Mouse (Mus musculus): Measurements from ENCODE around the gene Tmem69.

Tmem69 gene

GRCm38 (mm10) chr4:116555413-116556300 is at the start of gene Tmem69:
Gene Tmem69, minus strand, starts transcription at chr4:116555936.
- peak; percentile 46 to 70 for DNase-seq (ENCODE audit: low read depth in 1 of 2, low spot score in 2 of 2)

GRCm38 (mm10) chr4:116596978-116597881 is 41.5 kb upstream of the Tmem69 start:
- DNase-seq (ENCODE audit: low read depth in 1 of 2, low spot score in 2 of 2), result peak; percentile 53 to 68

- DNase-seq (ENCODE audit: low read depth in 1 of 2, low spot score in 2 of 2), result no peak
These were observed 40.6 kb upstream of the Tmem69 start, which contains the start of gene Ccdc17 for GRCm38 (mm10) chr4:116596379-116596778. Gene Ccdc17, plus strand, starts transcription at chr4:116596654.

GRCm38 (mm10) chr4:116595793-116596192 is 40.1 kb upstream of the Tmem69 start:
- DNase-seq (ENCODE audit: low read depth in 1 of 2, low spot score in 2 of 2), result no peak

GRCm38 (mm10) chr4:116558151-116558882 is 2.6 kb upstream of the Tmem69 start:
- no peak for DNase-seq (ENCODE audit: low read depth in 1 of 2, low spot score in 2 of 2)

GRCm38 (mm10) chr4:116557306-116558121 is 1.8 kb upstream of the Tmem69 start, which contains the start of gene Gpbp1l1:
Gene Gpbp1l1, plus strand, starts transcription at chr4:116557658.
- peak; percentile 96 to 98 for DNase-seq (ENCODE audit: low read depth in 1 of 2, low spot score in 2 of 2)

- DNase-seq (ENCODE audit: low read depth in 1 of 2, low spot score in 2 of 2), result peak; percentile 85 to 92
These were observed 997 bp upstream of the Tmem69 start for GRCm38 (mm10) chr4:116556561-116557305.

- DNase-seq (ENCODE audit: low read depth in 1 of 2, low spot score in 2 of 2), result no peak
These were observed 2.7 kb downstream of the Tmem69 start for GRCm38 (mm10) chr4:116553035-116553434.

- no peak for DNase-seq (ENCODE audit: low read depth in 1 of 2, low spot score in 2 of 2)
These were observed 5.3 kb downstream of the Tmem69 start for GRCm38 (mm10) chr4:116550432-116550831.

GRCm38 (mm10) chr4:116537737-116538136 is 18.0 kb downstream of the Tmem69 start:
- DNase-seq (ENCODE audit: low read depth in 1 of 2, low spot score in 2 of 2), result no peak

- DNase-seq (ENCODE audit: low read depth in 1 of 2, low spot score in 2 of 2), result no peak
These were observed 19.4 kb downstream of the Tmem69 start for GRCm38 (mm10) chr4:116536351-116536750.

GRCm38 (mm10) chr4:116531109-116531508 is 24.6 kb downstream of the Tmem69 start:
- no peak for DNase-seq (ENCODE audit: low read depth in 1 of 2, low spot score in 2 of 2)

- DNase-seq (ENCODE audit: low read depth in 1 of 2, low spot score in 2 of 2), result peak; percentile 87 to 91
These were observed 48.1 kb downstream of the Tmem69 start, which contains the start of gene Ipp for GRCm38 (mm10) chr4:116507425-116508218. Gene Ipp, plus strand, starts transcription at chr4:116507549.

GRCm38 (mm10) chr4:116506886-116507424 is 48.8 kb downstream of the Tmem69 start:
- DNase-seq (ENCODE audit: low read depth in 1 of 2, low spot score in 2 of 2), result no peak
